Comparison of ENCODE assay signal across 14 mouse cellular contexts in the genomic region with DNA sequence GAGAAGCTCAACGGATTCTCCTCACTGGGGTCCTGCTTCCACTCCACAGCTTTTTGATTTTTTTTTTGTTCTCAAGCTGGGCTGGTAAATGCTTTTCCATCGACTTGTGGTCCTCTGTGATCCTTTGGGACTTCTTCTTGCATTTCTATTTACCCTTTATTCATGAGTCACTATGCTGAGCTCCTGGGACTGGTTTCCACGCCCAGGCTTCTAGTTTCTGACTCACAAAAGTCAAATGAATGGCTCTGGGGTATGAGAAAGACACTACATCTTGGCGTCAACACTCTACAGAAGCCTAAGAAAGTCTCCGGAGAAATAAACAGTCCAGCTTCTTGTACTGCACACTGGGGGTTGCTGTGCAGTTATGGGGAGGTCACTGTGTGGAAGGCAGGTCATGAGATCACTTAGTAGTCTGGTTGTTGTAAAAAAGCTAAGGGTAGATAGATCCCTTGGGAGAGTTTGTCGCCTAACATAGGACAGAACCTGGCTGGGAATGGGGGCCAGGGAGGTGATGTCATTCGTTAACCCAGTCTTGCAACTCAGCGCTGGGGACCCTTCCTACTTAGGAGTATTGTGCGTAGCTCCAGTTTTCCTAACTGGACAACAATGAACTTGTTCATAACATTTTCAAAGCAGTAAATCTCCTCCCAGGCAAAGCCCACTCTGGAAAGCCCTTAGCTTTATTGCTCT. TPM values are rescaled to one million over a fixed set of nuclear protein-coding genes. Genes with fewer than 3 reads are reported as not detected.
A peak's percentile ranks its signal among the peaks of the same experiment; 100 is the strongest.
DNase-seq lines count a peak whose midpoint lies in the region; ATAC-seq and TF ChIP-seq lines count a peak whose summit lies in the region.
"Had no signal": no experiment of that assay in that cellular context is flagged by ENCODE, and none has a peak within 500 bp of the region (broad histone marks: within the 10 kb centered on the region; RNA-seq: fewer than 3 reads in every experiment).

No protein-coding gene starts in this region.

- peak; percentile 50 for DNase-seq in adrenal gland, postnatal 14 days
- no peak for DNase-seq in adrenal gland, postnatal 4 days (ENCODE audit: low spot score in 2 of 2)
- DNase-seq in heart, postnatal 0 days (ENCODE audit: low spot score) = peak; percentile 22
- no peak for DNase-seq in heart, postnatal 25 days (ENCODE audit: low spot score)
- DNase-seq in adrenal gland, postnatal 36 days = peak; percentile 33 to 44
- DNase-seq in left cerebral cortex, postnatal 25 days (ENCODE audit: low spot score in 2 of 2) = no peak
- no peak for DNase-seq in cerebellum, postnatal 25 days
- DNase-seq: cerebellum, postnatal 10 days; kidney, adult 11 months; thymus, postnatal 25 days had no signal

- 63% methylated on average over 9 of the region's 9 CpGs for WGBS in heart, postnatal 0 days
- 59% methylated on average over 9 of the region's 9 CpGs for WGBS in small intestine, adult 2 months

- no peaks in the 10 kb centered on the region for H3K36me3 ChIP-seq in heart, postnatal 0 days (replicated peaks; ENCODE audit: control insufficient read depth, insufficient read depth, low read length)
- no peaks in the 10 kb centered on the region for H3K36me3 ChIP-seq in small intestine, adult 2 months (ENCODE audit: control insufficient read depth, insufficient read depth, low read length)
- H3K36me3 ChIP-seq: limb, embryonic 15.5 days; lung, embryonic 15.5 days had no signal

- H3K9ac ChIP-seq in heart, postnatal 0 days (replicated peaks; ENCODE audit: low read depth, low read length) = no peak overlapping the region
- H3K9ac ChIP-seq: limb, embryonic 15.5 days; lung, embryonic 15.5 days had no signal

- ATAC-seq in heart, postnatal 0 days (ENCODE audit: insufficient read depth, low read depth) = no peak

- H3K27me3 ChIP-seq in heart, postnatal 0 days (ENCODE audit: control insufficient read depth, insufficient read depth, low read length) = peaks cover 14% of the 10 kb centered on the region; the same call in 1 of the 2 replicates
- H3K27me3 ChIP-seq in small intestine, adult 2 months (ENCODE audit: control insufficient read depth, insufficient read depth, low read length) = no peaks in the 10 kb centered on the region

- no peak overlapping the region for H3K4me3 ChIP-seq in heart, postnatal 0 days (ENCODE audit: low read depth, low read length)
- H3K4me3 ChIP-seq in small intestine, adult 2 months (ENCODE audit: low read depth, low read length) = no peak overlapping the region
- H3K4me3 ChIP-seq: limb, embryonic 15.5 days; lung, embryonic 15.5 days had no signal

- no peak for TF ChIP-seq POLR2A in small intestine, adult 2 months (IDR thresholded peaks at IDR 0.05; ENCODE audit: low read depth, low read length)

- no peaks in the 10 kb centered on the region for H3K9me3 ChIP-seq in heart, postnatal 0 days (replicated peaks; ENCODE audit: control insufficient read depth, low read length)
- H3K9me3 ChIP-seq: limb, embryonic 15.5 days; lung, embryonic 15.5 days had no signal

- peak overlapping the region; percentile 3; the same call in 1 of the 2 replicates for H3K27ac ChIP-seq in heart, postnatal 0 days (ENCODE audit: low read depth)
- H3K27ac ChIP-seq in small intestine, adult 2 months (ENCODE audit: insufficient read depth, low read depth, low read length) = 0 out of 2 replicates have a peak overlapping the region, but pooled peaks have one; percentile 15
- H3K27ac ChIP-seq: limb, embryonic 15.5 days; lung, embryonic 15.5 days had no signal

- no peak for TF ChIP-seq CTCF in heart, postnatal 0 days (IDR thresholded peaks at IDR 0.05; ENCODE audit: low read depth)
- TF ChIP-seq CTCF in small intestine, adult 2 months (IDR thresholded peaks at IDR 0.05; ENCODE audit: extremely low read depth, insufficient read length, insufficient replicate concordance, low read depth, low read length) = no peak

- no peak for TF ChIP-seq EP300 in heart, postnatal 0 days (IDR thresholded peaks at IDR 0.05; ENCODE audit: low read depth)

- intact Hi-C loops in heart, postnatal 25 days (cut with DNase I) = no loop called here
- intact Hi-C loops in left cerebral cortex, postnatal 25 days (cut with DNase I) = no loop called here

- H3K4me1 ChIP-seq in heart, postnatal 0 days (ENCODE audit: control insufficient read depth, insufficient read depth) = peaks cover 28% of the 10 kb centered on the region
- H3K4me1 ChIP-seq in small intestine, adult 2 months (ENCODE audit: control insufficient read depth, insufficient read depth, insufficient read length, low read length) = peaks cover 35% of the 10 kb centered on the region

- no peak overlapping the region for H3K4me2 ChIP-seq in heart, postnatal 0 days (ENCODE audit: low read depth, low read length)
- H3K4me2 ChIP-seq: limb, embryonic 15.5 days; lung, embryonic 15.5 days had no signal

RNA-seq across cellular contexts. Expression of a gene that starts 4.8 kb away (rescaled TPM):
- 7.4 and 8.3 TPM in 2 replicates for total RNA-seq in adrenal gland, postnatal 14 days (2021)
- total RNA-seq in adrenal gland, postnatal 4 days (2021) = 10 to 100 TPM; 17.5 to 18.8 TPM
- total RNA-seq in heart, postnatal 0 days (2014; rRNA removed; ENCODE audit: low replicate concordance) = 7.8 and 24.7 TPM in 2 replicates
- polyA plus RNA-seq in heart, postnatal 0 days (2015; fragmentation: Nextera tagmentation; extraction: Ambion mirVana) = 3.7 and 4.3 TPM in 2 replicates
- total RNA-seq in heart, postnatal 25 days (2021) = 1 to 10 TPM; 4.6 to 5.7 TPM
- total RNA-seq in adrenal gland, postnatal 36 days (2021) = 10 to 100 TPM; 11.0 to 12.7 TPM
- 10.5 and 12.0 TPM in 2 replicates for polyA plus RNA-seq in small intestine, adult 2 months (2012; rRNA removed)
- 1 to 10 TPM; 3.9 to 4.3 TPM for total RNA-seq in left cerebral cortex, postnatal 25 days (2021)

RNA-seq across cellular contexts. Expression of a gene that starts 14.8 kb away (rescaled TPM):
- total RNA-seq in adrenal gland, postnatal 14 days (2021) = 66.3 and 72.1 TPM in 2 replicates
- 10 to 100 TPM; 75.9 to 78.3 TPM for total RNA-seq in adrenal gland, postnatal 4 days (2021)
- 1.6 and 6.0 TPM in 2 replicates for total RNA-seq in heart, postnatal 0 days (2014; rRNA removed; ENCODE audit: low replicate concordance)
- 4.2 and 4.7 TPM in 2 replicates for polyA plus RNA-seq in heart, postnatal 0 days (2015; fragmentation: Nextera tagmentation; extraction: Ambion mirVana)
- 10 to 100 TPM; 33.7 to 33.8 TPM for total RNA-seq in heart, postnatal 25 days (2021)
- total RNA-seq in adrenal gland, postnatal 36 days (2021) = 10 to 100 TPM; 62.2 to 78.5 TPM
- polyA plus RNA-seq in small intestine, adult 2 months (2012; rRNA removed) = 2.6 and 6.1 TPM in 2 replicates
- total RNA-seq in left cerebral cortex, postnatal 25 days (2021) = 10 to 100 TPM; 48.4 to 65.7 TPM

RNA-seq across cellular contexts. Expression of a gene that starts 20.6 kb away (rescaled TPM):
- total RNA-seq in adrenal gland, postnatal 14 days (2021) = 0.37 and 0.75 TPM in 2 replicates
- under 1 TPM; 0.48 to 0.56 TPM for total RNA-seq in adrenal gland, postnatal 4 days (2021)
- 4.2 TPM in 1 of 2 replicates, not detected in the other for total RNA-seq in heart, postnatal 0 days (2014; rRNA removed; ENCODE audit: low replicate concordance)
- polyA plus RNA-seq in heart, postnatal 0 days (2015; fragmentation: Nextera tagmentation; extraction: Ambion mirVana) = 0.81 and 1.1 TPM in 2 replicates
- not detected for total RNA-seq in heart, postnatal 25 days (2021)
- under 1 TPM; 0.30 to 0.43 TPM for total RNA-seq in adrenal gland, postnatal 36 days (2021)
- polyA plus RNA-seq in small intestine, adult 2 months (2012; rRNA removed) = 0.94 and 1.4 TPM in 2 replicates
- not detected for total RNA-seq in left cerebral cortex, postnatal 25 days (2021)

RNA-seq across cellular contexts. Expression of a gene that starts 28.8 kb away (rescaled TPM):
- not detected in 2 replicates for total RNA-seq in adrenal gland, postnatal 14 days (2021)
- total RNA-seq in adrenal gland, postnatal 4 days (2021) = under 1 TPM in 1 of 2 experiments, not detected in 1; 0.11 TPM
- total RNA-seq in heart, postnatal 0 days (2014; rRNA removed; ENCODE audit: low replicate concordance) = not detected in 2 replicates
- polyA plus RNA-seq in heart, postnatal 0 days (2015; fragmentation: Nextera tagmentation; extraction: Ambion mirVana) = 0.15 TPM in 1 of 2 replicates, not detected in the other
- not detected for total RNA-seq in heart, postnatal 25 days (2021)
- total RNA-seq in adrenal gland, postnatal 36 days (2021) = not detected
- polyA plus RNA-seq in small intestine, adult 2 months (2012; rRNA removed) = 0.06 and 0.18 TPM in 2 replicates
- total RNA-seq in left cerebral cortex, postnatal 25 days (2021) = under 1 TPM in 1 of 2 experiments, not detected in 1; 0.18 TPM
- polyA plus RNA-seq: frontal cortex, adult 2 months had no signal

RNA-seq across cellular contexts. Expression of a gene that starts 49.1 kb away (rescaled TPM):
- total RNA-seq in adrenal gland, postnatal 14 days (2021) = 10.2 and 10.3 TPM in 2 replicates
- total RNA-seq in adrenal gland, postnatal 4 days (2021) = 10 to 100 TPM; 10.8 to 11.4 TPM
- 31.1 and 45.3 TPM in 2 replicates for total RNA-seq in heart, postnatal 0 days (2014; rRNA removed; ENCODE audit: low replicate concordance)
- 7.9 and 9.2 TPM in 2 replicates for polyA plus RNA-seq in heart, postnatal 0 days (2015; fragmentation: Nextera tagmentation; extraction: Ambion mirVana)
- 10 to 100 TPM; 49.6 to 60.1 TPM for total RNA-seq in heart, postnatal 25 days (2021)
- 10 to 100 TPM; 12.0 to 13.6 TPM for total RNA-seq in adrenal gland, postnatal 36 days (2021)
- polyA plus RNA-seq in small intestine, adult 2 months (2012; rRNA removed) = 0.80 and 0.93 TPM in 2 replicates
- total RNA-seq in left cerebral cortex, postnatal 25 days (2021) = 100 to 1,000 TPM; 258 to 277 TPM

Comparison
In these comparisons a context has a peak if more than half of its experiments do, and no peak if none do; other contexts are left out.
1. DNase-seq: peak in adrenal gland, postnatal 14 days (single experiment), heart, postnatal 0 days (single experiment) and adrenal gland, postnatal 36 days (2 of 2); none in adrenal gland, postnatal 4 days (0 of 2), heart, postnatal 25 days (single experiment), left cerebral cortex, postnatal 25 days (0 of 2) and cerebellum, postnatal 25 days (0 of 2).